Mouse (Mus musculus): ENCODE results near the gene Cmtr1. TPM values are rescaled to one million over a fixed set of nuclear protein-coding genes. Genes with fewer than 3 reads are reported as not detected.

Cmtr1 gene
- polyA plus RNA-seq, 1 experiment from 2014 or later = 95.8 TPM

DNA sequence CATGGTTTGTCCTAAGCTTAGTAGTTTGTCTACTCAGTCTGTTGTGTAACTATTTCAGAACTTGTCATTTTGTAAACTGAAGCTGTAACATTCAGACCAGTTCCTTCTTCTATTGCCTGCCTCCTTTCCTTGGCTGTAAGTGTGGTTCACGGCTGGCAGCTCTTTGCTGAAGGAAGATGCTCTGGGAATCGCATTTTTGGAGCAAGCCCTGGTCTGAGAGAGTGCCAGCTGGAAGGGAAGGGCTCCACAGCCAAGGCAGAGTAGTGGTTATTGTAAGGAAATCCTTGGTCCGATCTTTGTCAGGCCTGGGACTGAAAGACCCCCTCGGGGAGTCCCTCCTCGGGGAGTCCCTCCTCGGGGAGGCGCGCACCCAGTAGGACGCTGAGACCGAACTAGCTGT is 28.2 kb downstream of the Cmtr1 start:
- Histone ChIP-seq H3K4me2 (no peak overlapping the region), H3K4me3 (replicated peaks) (no peak overlapping the region), H3K36me3 (peaks cover 45% of the 10 kb centered on the region), H3K27me3 (replicated peaks) (no peaks in the 10 kb centered on the region), H3K27ac (no peak overlapping the region), H3K9ac (no peak overlapping the region), H3K9me3 (no peaks in the 10 kb centered on the region), H3K4me1 (0 out of 2 replicates have a peak, but pooled peaks cover 3% of the 10 kb centered on the region)
- no peak for ATAC-seq (ENCODE audit: insufficient read depth, low FRiP score, low read depth)
- 94% methylated on average over 10 of the region's 10 CpGs for WGBS

- no peak for ATAC-seq (ENCODE audit: insufficient read depth, low FRiP score, low read depth)
- H3K4me1 ChIP-seq = 0 out of 2 replicates have a peak, but pooled peaks cover under 1% of the 10 kb centered on the region
- WGBS = 78% methylated on average over 6 of the region's 6 CpGs
- no peak overlapping the region for H3K4me3 ChIP-seq (replicated peaks)
- no peak overlapping the region for H3K27ac ChIP-seq
- H3K9me3 ChIP-seq = no peaks in the 10 kb centered on the region
- no peaks in the 10 kb centered on the region for H3K27me3 ChIP-seq (replicated peaks)
- H3K36me3 ChIP-seq = peaks cover 49% of the 10 kb centered on the region
- no peak overlapping the region for H3K4me2 ChIP-seq
- no peak overlapping the region for H3K9ac ChIP-seq
These were observed 29.9 kb downstream of the Cmtr1 start for GRCm38 (mm10) chr17:29690257-29690656.

- no peak overlapping the region for H3K27ac ChIP-seq
- WGBS = 88% methylated on average over 2 of the region's 2 CpGs
- no peak overlapping the region for H3K4me2 ChIP-seq
- H3K4me1 ChIP-seq = no peaks in the 10 kb centered on the region
- H3K36me3 ChIP-seq = peaks cover 39% of the 10 kb centered on the region
- no peak for ATAC-seq (ENCODE audit: insufficient read depth, low FRiP score, low read depth)
- no peak overlapping the region for H3K9ac ChIP-seq
- no peaks in the 10 kb centered on the region for H3K9me3 ChIP-seq
- H3K4me3 ChIP-seq (replicated peaks) = no peak overlapping the region
- H3K27me3 ChIP-seq (replicated peaks) = no peaks in the 10 kb centered on the region
These were observed 32.4 kb downstream of the Cmtr1 start for GRCm38 (mm10) chr17:29692827-29693226.

GRCm38 (mm10) chr17:29693571-29693970 is 33.2 kb downstream of the Cmtr1 start:
- 72% methylated on average over 2 of the region's 2 CpGs for WGBS
- no peaks in the 10 kb centered on the region for H3K4me1 ChIP-seq
- no peak overlapping the region for H3K4me3 ChIP-seq (replicated peaks)
- H3K36me3 ChIP-seq = peaks cover 40% of the 10 kb centered on the region
- ATAC-seq (ENCODE audit: insufficient read depth, low FRiP score, low read depth) = no peak
- no peak overlapping the region for H3K27ac ChIP-seq
- H3K4me2 ChIP-seq = no peak overlapping the region
- H3K27me3 ChIP-seq (replicated peaks) = no peaks in the 10 kb centered on the region
- H3K9ac ChIP-seq = no peak overlapping the region
- H3K9me3 ChIP-seq = no peaks in the 10 kb centered on the region

GRCm38 (mm10) chr17:29694516-29694915 is 34.1 kb downstream of the Cmtr1 start:
- Histone ChIP-seq H3K27me3 (replicated peaks) (no peaks in the 10 kb centered on the region), H3K4me1 (no peaks in the 10 kb centered on the region), H3K4me3 (replicated peaks) (no peak overlapping the region), H3K9ac (no peak overlapping the region), H3K36me3 (peaks cover 44% of the 10 kb centered on the region), H3K4me2 (no peak overlapping the region), H3K9me3 (no peaks in the 10 kb centered on the region), H3K27ac (no peak overlapping the region)
- no peak for ATAC-seq (ENCODE audit: insufficient read depth, low FRiP score, low read depth)
- WGBS = 83% methylated on average over 4 of the region's 4 CpGs

DNA sequence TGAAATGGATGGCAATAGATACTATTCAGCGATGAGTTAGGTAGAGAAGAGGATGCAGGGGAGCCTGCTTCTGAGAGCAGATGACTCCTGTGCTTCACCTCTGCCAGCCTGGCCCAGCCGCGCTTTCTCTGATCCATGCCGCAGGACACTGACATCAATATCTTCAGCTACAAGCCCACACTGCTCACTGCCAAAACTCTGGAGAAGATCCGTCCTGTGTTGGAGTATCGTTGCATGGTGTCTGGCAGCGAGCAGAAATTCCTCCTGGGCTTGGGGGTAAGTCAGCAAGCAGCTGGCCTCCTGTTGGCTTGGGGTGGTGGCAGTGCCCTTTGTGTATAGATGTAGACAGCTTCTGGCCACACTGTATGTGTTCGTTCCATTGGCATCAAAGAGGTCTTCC is 36.5 kb downstream of the Cmtr1 start:
- Histone ChIP-seq H3K27ac (no peak overlapping the region), H3K36me3 (peaks cover 54% of the 10 kb centered on the region), H3K9me3 (no peaks in the 10 kb centered on the region), H3K4me3 (replicated peaks) (no peak overlapping the region), H3K4me1 (no peaks in the 10 kb centered on the region), H3K27me3 (replicated peaks) (no peaks in the 10 kb centered on the region), H3K4me2 (no peak overlapping the region), H3K9ac (no peak overlapping the region)
- no peak for ATAC-seq (ENCODE audit: insufficient read depth, low FRiP score, low read depth)
- WGBS = 95% methylated on average over 8 of the region's 8 CpGs

GRCm38 (mm10) chr17:29698421-29698820 is 38.0 kb downstream of the Cmtr1 start:
- WGBS = 81% methylated on average over 6 of the region's 6 CpGs
- no peak overlapping the region for H3K4me2 ChIP-seq
- no peak for ATAC-seq (ENCODE audit: insufficient read depth, low FRiP score, low read depth)
- no peaks in the 10 kb centered on the region for H3K27me3 ChIP-seq (replicated peaks)
- no peak overlapping the region for H3K27ac ChIP-seq
- H3K4me3 ChIP-seq (replicated peaks) = no peak overlapping the region
- H3K4me1 ChIP-seq = no peaks in the 10 kb centered on the region
- peaks cover 65% of the 10 kb centered on the region for H3K36me3 ChIP-seq
- H3K9ac ChIP-seq = no peak overlapping the region
- H3K9me3 ChIP-seq = no peaks in the 10 kb centered on the region

GRCm38 (mm10) chr17:29700573-29700972 is 40.2 kb downstream of the Cmtr1 start:
- no peak for ATAC-seq (ENCODE audit: insufficient read depth, low FRiP score, low read depth)
- peaks cover 67% of the 10 kb centered on the region for H3K36me3 ChIP-seq

DNA sequence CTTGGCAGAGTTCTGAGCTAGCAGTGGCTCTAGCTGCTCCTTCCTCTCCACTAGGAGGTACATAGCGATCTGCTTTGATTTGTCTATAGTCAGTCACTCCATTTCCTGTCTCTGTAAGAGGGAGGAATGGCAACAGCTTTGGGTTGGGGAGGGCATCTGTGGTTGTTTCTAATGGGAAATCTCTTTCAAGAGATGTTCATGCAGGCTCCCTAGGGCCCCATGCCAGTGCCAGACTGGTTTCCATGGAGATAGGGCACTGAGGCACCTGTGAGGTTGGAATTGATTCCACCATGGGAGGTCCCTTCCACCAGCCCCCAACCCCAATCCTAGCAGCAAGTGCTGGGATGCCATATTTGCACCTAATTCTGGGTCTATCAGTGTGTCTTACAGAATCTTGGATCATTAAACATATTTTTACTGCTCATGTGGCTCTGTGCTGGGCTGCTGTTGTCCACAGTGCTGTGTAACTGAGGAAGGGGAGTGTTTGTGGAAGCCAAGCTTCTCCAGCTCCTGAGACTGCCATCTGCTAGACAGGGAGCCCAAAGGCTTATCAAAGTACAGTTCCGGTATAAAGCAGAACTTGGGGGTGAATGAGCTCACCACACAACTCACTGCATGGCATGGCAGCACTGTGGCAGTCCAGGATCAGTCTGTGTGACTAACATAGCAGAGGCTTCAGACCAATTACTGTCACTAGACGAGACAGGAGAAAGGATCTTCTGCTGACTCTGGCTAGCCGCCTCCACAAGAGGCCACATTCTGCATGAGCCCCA is 42.7 kb downstream of the Cmtr1 start:
- ATAC-seq (ENCODE audit: insufficient read depth, low FRiP score, low read depth) = no peak
- Histone ChIP-seq H3K9me3 (no peaks in the 10 kb centered on the region), H3K4me3 (replicated peaks) (no peak overlapping the region), H3K4me2 (no peak overlapping the region), H3K36me3 (peaks cover 53% of the 10 kb centered on the region), H3K27ac (no peak overlapping the region), H3K27me3 (replicated peaks) (no peaks in the 10 kb centered on the region), H3K4me1 (no peaks in the 10 kb centered on the region), H3K9ac (no peak overlapping the region)
- WGBS = 86% methylated on average over 4 of the region's 4 CpGs

More at GRCm38 (mm10) chr17:29700573-29700972, 40.2 kb downstream of the Cmtr1 start:
- Histone ChIP-seq H3K4me1 (no peaks in the 10 kb centered on the region), H3K27ac (no peak overlapping the region), H3K4me3 (replicated peaks) (no peak overlapping the region), H3K9ac (no peak overlapping the region), H3K4me2 (no peak overlapping the region), H3K9me3 (no peaks in the 10 kb centered on the region), H3K27me3 (replicated peaks) (no peaks in the 10 kb centered on the region)
- 93% methylated on average over 7 of the region's 7 CpGs for WGBS

- ATAC-seq (ENCODE audit: insufficient read depth, low FRiP score, low read depth) = 0 out of 2 replicates have a peak, but pooled peaks have one; percentile 52
- H3K36me3 ChIP-seq = peaks cover 38% of the 10 kb centered on the region
- no peaks in the 10 kb centered on the region for H3K27me3 ChIP-seq (replicated peaks)
- H3K4me2 ChIP-seq = no peak overlapping the region
- WGBS = 38% methylated on average over 3 of the region's 3 CpGs
- no peak overlapping the region for H3K4me3 ChIP-seq (replicated peaks)
- no peak overlapping the region for H3K27ac ChIP-seq
- H3K9ac ChIP-seq = no peak overlapping the region
- H3K4me1 ChIP-seq = no peaks in the 10 kb centered on the region
- no peaks in the 10 kb centered on the region for H3K9me3 ChIP-seq
These were observed 44.4 kb downstream of the Cmtr1 start for GRCm38 (mm10) chr17:29704781-29705180.

DNA sequence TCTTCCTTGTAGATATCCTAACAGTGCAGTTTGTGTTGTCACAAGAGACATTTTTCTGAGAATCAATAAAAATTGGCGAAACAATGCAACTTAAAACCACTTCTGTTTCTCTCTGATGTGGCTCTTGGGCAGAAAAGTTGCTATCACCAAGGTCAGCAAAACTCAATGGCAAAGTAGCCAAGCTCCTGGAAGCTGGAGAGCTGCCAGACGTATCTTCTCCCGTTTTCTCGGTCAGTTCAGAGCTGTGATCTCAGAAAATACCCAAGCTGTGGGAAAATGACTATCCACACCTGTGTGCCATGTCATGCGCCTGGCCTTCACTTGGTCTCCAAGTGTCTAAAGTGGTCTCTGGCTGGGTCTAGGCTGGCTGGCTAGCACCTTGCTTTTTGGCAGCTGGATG is 45.5 kb downstream of the Cmtr1 start:
- Histone ChIP-seq H3K4me3 (replicated peaks) (no peak overlapping the region), H3K9me3 (no peaks in the 10 kb centered on the region), H3K4me1 (peaks cover 9% of the 10 kb centered on the region), H3K36me3 (peaks cover 27% of the 10 kb centered on the region), H3K4me2 (no peak overlapping the region), H3K27me3 (replicated peaks) (no peaks in the 10 kb centered on the region), H3K27ac (no peak overlapping the region), H3K9ac (no peak overlapping the region)
- WGBS = 68% methylated on average over 5 of the region's 5 CpGs
- no peak for ATAC-seq (ENCODE audit: insufficient read depth, low FRiP score, low read depth)

- H3K4me3 ChIP-seq (replicated peaks) = no peak overlapping the region
- H3K4me1 ChIP-seq = peaks cover 21% of the 10 kb centered on the region
- no peaks in the 10 kb centered on the region for H3K27me3 ChIP-seq (replicated peaks)
- H3K27ac ChIP-seq = no peak overlapping the region
- H3K9me3 ChIP-seq = no peaks in the 10 kb centered on the region
- WGBS = 69% methylated on average over 5 of the region's 5 CpGs
- ATAC-seq (ENCODE audit: insufficient read depth, low FRiP score, low read depth) = no peak
- H3K4me2 ChIP-seq = no peak overlapping the region
- H3K36me3 ChIP-seq = peaks cover 21% of the 10 kb centered on the region
- no peak overlapping the region for H3K9ac ChIP-seq
These were observed 46.7 kb downstream of the Cmtr1 start for GRCm38 (mm10) chr17:29706981-29707545.

Data from stomach, embryonic 15.5 days (tissue).